Mouse (Mus musculus): ENCODE data around the gene Smim4.

- TF ChIP-seq CTCF (IDR thresholded peaks at IDR 0.05; ENCODE audit: borderline replicate concordance, insufficient read depth, low read length) (no peak), POLR2A (IDR thresholded peaks at IDR 0.05; ENCODE audit: low read depth, low read length) (no peak)
These were observed 18.1 kb downstream of the Smim4 start for GRCm38 (mm10) chr14:31110613-31111012.
